Mouse (Mus musculus) natural killer cell, adult 2 months (primary cell): ENCODE results near the gene Fasn.

Experiments
- DNase-seq, 2 experiments: peaks; one replicate each; pipeline ENCODE4 v3.0.0; 2022; ENCODE audit warnings: low spot score in 2 of 2

Gene Fasn

GRCm38 (mm10) chr11:120828416-120828815, 4.1 kb upstream of the Fasn start:
- DNase-seq, result no peak

GRCm38 (mm10) chr11:120826016-120826953, 1.9 kb upstream of the Fasn start:
- peak in 1 of 2 experiments; percentile 36 for DNase-seq

GRCm38 (mm10) chr11:120825289-120825863, 1.0 kb upstream of the Fasn start:
- DNase-seq, result peak in 1 of 2 experiments; percentile 29

GRCm38 (mm10) chr11:120824787-120825288, 491 bp upstream of the Fasn start:
- no peak for DNase-seq

- DNase-seq, result no peak
Measured at GRCm38 (mm10) chr11:120823551-120823947, 798 bp downstream of the Fasn start.

- no peak for DNase-seq
Measured at GRCm38 (mm10) chr11:120822831-120823550, 1.4 kb downstream of the Fasn start.

- DNase-seq, result no peak
Measured at GRCm38 (mm10) chr11:120822321-120822720, 2.0 kb downstream of the Fasn start.

GRCm38 (mm10) chr11:120821076-120821922, 3.0 kb downstream of the Fasn start:
- no peak for DNase-seq

GRCm38 (mm10) chr11:120820546-120820945, 3.8 kb downstream of the Fasn start:
- no peak for DNase-seq

- no peak for DNase-seq
Measured at GRCm38 (mm10) chr11:120819556-120819955, 4.8 kb downstream of the Fasn start.

GRCm38 (mm10) chr11:120818251-120818650, 6.1 kb downstream of the Fasn start:
- no peak for DNase-seq

- DNase-seq, result no peak
Measured at GRCm38 (mm10) chr11:120817358-120817757, 7.0 kb downstream of the Fasn start.

- no peak for DNase-seq
Measured at GRCm38 (mm10) chr11:120812068-120812467, 12.3 kb downstream of the Fasn start.

GRCm38 (mm10) chr11:120808010-120808409, 16.3 kb downstream of the Fasn start:
- no peak for DNase-seq

- no peak for DNase-seq
Measured at GRCm38 (mm10) chr11:120805375-120806298, 18.7 kb downstream of the Fasn start.

- DNase-seq, result no peak
Measured at GRCm38 (mm10) chr11:120804769-120805168, 19.6 kb downstream of the Fasn start.

- no peak for DNase-seq
Measured at GRCm38 (mm10) chr11:120804274-120804673, 20.1 kb downstream of the Fasn start.

GRCm38 (mm10) chr11:120800061-120800904, 24.1 kb downstream of the Fasn start:
- DNase-seq, result peak; percentile 75 to 82

GRCm38 (mm10) chr11:120799316-120799890, 24.9 kb downstream of the Fasn start:
- DNase-seq, result no peak
